Mouse (Mus musculus): ENCODE measurements at regions not wholly inside any gene's neighbourhood (a gene's known extent, or its start where the extent isn't known, plus 50 kb on each side); places are given as distances from the start of the nearest gene placed in this dataset.

DNA sequence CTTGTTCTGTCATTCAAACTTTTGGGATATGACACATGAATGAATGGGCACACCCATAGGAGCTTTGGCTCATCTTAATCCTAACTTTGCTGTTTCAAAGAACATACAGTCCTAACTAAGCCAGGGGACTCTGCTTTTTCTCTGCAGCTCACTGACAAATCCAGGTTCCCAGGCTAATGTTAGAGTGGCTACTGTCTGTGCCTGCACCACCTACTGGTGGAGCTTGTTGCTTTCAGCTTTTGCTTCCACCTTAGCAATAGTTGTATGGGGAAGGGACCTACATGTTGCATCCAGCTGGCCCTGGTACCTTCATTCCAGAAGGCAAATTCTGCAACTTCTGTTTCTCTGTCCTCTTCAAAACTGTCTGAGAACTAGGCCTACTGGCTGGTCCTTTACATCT lies 566.8 kb upstream of the Castor2 start:
- Histone ChIP-seq H3K4me1 (replicated peaks) (no peaks in the 10 kb centered on the region), H3K27me3 (ENCODE audit: insufficient read depth, poor library complexity, severe bottlenecking) (no peaks in the 10 kb centered on the region), H3K27ac (no peak overlapping the region), H3K36me3 (no peaks in the 10 kb centered on the region), H3K4me3 (no peak overlapping the region), H3K9me3 (no peaks in the 10 kb centered on the region)
- DNase-seq (ENCODE audit: low spot score), result no peak

GRCm38 (mm10) chr5:133505661-133506060 lies 593.9 kb upstream of the Castor2 start:
- Histone ChIP-seq H3K9me3 (no peaks in the 10 kb centered on the region), H3K36me3 (no peaks in the 10 kb centered on the region), H3K4me3 (no peak overlapping the region), H3K27me3 (ENCODE audit: insufficient read depth, poor library complexity, severe bottlenecking) (no peaks in the 10 kb centered on the region), H3K4me1 (replicated peaks) (no peaks in the 10 kb centered on the region), H3K27ac (no peak overlapping the region)
- no peak for DNase-seq (ENCODE audit: low spot score)
- WGBS, result 61% methylated on average over 2 of the region's 2 CpGs

DNA sequence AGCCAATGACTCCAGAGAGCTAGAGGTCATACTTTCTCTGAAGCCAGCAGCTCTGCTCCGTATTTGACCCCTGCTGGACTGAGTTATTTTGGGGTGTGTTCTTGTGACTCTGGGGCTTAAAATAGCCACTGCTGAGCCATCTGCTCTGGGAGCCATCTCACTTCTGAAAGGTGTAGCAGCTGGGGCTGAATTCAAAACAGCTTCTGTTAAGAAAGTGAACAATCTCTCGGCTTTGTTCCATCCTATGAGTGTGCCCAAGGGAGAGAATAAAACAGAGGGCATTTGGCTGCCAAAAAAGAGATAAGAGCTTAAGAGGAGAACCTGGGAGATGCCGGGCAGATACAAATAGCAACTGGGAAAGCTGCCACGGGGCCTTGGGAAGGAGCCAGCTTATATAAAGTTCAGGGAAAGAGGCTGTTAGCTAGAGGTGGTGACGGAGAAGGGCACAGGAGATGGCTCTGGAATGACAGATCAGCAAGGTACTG lies 611.7 kb upstream of the Castor2 start:
- Histone ChIP-seq H3K27me3 (ENCODE audit: insufficient read depth, poor library complexity, severe bottlenecking) (no peaks in the 10 kb centered on the region), H3K36me3 (no peaks in the 10 kb centered on the region), H3K9me3 (no peaks in the 10 kb centered on the region), H3K27ac (no peak overlapping the region), H3K4me1 (replicated peaks) (peaks cover 4% of the 10 kb centered on the region), H3K4me3 (no peak overlapping the region)
- no peak for DNase-seq (ENCODE audit: low spot score)
- WGBS, result 57% methylated on average over 5 of the region's 5 CpGs

DNA sequence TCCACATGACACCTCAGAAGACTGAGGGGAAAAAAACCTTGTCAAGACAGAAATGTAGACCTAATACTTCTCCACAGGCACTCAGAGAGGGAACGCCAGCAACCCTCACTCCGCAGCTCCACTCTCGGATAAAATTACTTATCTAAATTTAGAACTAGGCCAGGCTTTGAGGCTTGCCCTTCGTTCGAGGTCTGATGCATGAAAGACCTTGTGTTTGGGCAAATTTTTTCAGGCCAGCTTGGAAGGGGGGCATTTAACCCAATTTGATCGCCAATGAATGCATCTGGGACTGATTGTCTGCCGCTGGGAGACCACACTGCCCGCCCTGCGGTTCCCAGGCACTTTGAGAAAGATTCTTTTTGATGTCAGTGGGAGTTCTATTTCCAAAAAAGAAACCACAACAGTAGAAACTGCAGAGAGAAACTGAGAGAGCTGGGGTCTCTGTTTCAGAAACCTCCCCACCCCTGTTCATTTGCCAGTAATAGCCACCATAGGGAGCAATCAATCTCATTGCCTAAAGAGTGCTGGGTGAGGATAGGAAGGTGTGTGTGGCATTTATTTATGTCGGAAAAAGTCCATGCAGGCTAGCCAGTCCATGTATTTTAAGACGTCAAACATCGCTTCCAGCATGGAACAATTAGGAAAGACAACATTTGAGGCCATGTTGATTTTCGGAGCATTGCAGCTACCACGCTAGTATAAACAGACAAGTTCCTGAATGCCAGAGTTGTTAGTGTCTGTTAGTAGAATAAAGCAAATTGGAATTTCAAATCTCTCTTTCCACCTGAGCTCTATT lies 617.0 kb upstream of the Castor2 start:
- WGBS, result 37% methylated on average over 14 of the region's 14 CpGs
- no peak overlapping the region for H3K4me3 ChIP-seq
- H3K36me3 ChIP-seq, result no peaks in the 10 kb centered on the region
- peaks cover 18% of the 10 kb centered on the region for H3K4me1 ChIP-seq (replicated peaks)
- H3K27ac ChIP-seq, result no peak overlapping the region
- no peaks in the 10 kb centered on the region for H3K9me3 ChIP-seq
- H3K27me3 ChIP-seq (ENCODE audit: insufficient read depth, poor library complexity, severe bottlenecking), result no peaks in the 10 kb centered on the region
- peak; percentile 53 for DNase-seq (ENCODE audit: low spot score)

- Histone ChIP-seq H3K4me1 (replicated peaks) (peaks cover 18% of the 10 kb centered on the region), H3K27me3 (ENCODE audit: insufficient read depth, poor library complexity, severe bottlenecking) (no peaks in the 10 kb centered on the region), H3K9me3 (no peaks in the 10 kb centered on the region), H3K36me3 (no peaks in the 10 kb centered on the region), H3K4me3 (no peak overlapping the region), H3K27ac (no peak overlapping the region)
- DNase-seq (ENCODE audit: low spot score), result no peak
- WGBS, result 94% methylated on average over 6 of the region's 6 CpGs
Observed at GRCm38 (mm10) chr5:133479205-133479604, 620.3 kb upstream of the Castor2 start.

GRCm38 (mm10) chr5:133453349-133454049 lies 646.0 kb upstream of the Castor2 start:
- Histone ChIP-seq H3K36me3 (no peaks in the 10 kb centered on the region), H3K27me3 (ENCODE audit: insufficient read depth, poor library complexity, severe bottlenecking) (no peaks in the 10 kb centered on the region), H3K27ac (no peak overlapping the region; the same call in 1 of the 2 replicates), H3K4me3 (no peak overlapping the region), H3K4me1 (replicated peaks) (0 out of 2 replicates have a peak, but pooled peaks cover 9% of the 10 kb centered on the region), H3K9me3 (no peaks in the 10 kb centered on the region)
- no peak for DNase-seq (ENCODE audit: low spot score)
- 68% methylated on average over 7 of the region's 7 CpGs for WGBS

DNA sequence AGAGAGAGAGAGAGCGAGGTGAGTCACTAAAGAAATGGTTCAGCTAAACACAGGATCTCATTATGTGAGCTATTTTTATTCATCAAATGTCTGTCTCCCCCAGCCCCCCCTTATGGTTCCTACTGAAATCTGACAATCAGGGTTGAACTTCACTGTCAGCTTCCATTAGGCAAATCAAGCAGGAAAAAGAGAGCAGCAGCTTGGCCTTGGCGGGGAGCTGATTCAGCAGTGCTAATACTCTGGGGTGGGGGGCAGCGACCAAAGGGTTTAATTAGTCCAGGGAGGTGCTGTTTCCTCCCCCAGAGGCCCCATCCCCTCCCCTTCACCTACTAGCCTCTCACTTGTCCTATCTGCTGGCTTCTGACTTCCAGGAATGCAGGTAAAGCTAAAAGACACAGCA lies 649.6 kb upstream of the Castor2 start:
- no peak overlapping the region for H3K27ac ChIP-seq
- H3K4me1 ChIP-seq (replicated peaks), result 0 out of 2 replicates have a peak, but pooled peaks cover 9% of the 10 kb centered on the region
- no peaks in the 10 kb centered on the region for H3K9me3 ChIP-seq
- no peak for DNase-seq (ENCODE audit: low spot score)
- no peaks in the 10 kb centered on the region for H3K36me3 ChIP-seq
- H3K4me3 ChIP-seq, result no peak overlapping the region
- 72% methylated on average over 3 of the region's 3 CpGs for WGBS
- no peaks in the 10 kb centered on the region for H3K27me3 ChIP-seq (ENCODE audit: insufficient read depth, poor library complexity, severe bottlenecking)

DNA sequence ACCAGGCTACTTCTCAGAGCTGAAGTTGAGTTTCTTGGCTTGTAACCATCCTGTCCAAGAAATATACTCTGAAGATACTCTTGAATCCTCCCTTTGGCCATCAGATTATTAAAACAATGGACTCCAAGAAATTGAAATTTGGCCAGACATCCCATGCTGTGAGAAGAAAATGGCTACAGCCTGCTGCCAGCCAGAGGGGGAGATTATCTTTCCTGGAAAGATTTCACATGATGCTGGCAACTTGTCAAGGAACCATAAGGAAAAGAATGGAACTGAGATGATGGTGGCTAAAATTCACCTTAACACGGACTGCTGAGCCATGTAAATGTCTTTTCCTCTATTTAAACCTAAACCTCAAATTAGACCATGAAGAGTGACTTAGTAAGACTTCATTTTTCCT lies 698.7 kb upstream of the Castor2 start:
- Histone ChIP-seq H3K9me3 (no peaks in the 10 kb centered on the region), H3K4me1 (replicated peaks) (no peaks in the 10 kb centered on the region), H3K36me3 (no peaks in the 10 kb centered on the region), H3K4me3 (no peak overlapping the region), H3K27me3 (ENCODE audit: insufficient read depth, poor library complexity, severe bottlenecking) (no peaks in the 10 kb centered on the region), H3K27ac (no peak overlapping the region)
- DNase-seq (ENCODE audit: low spot score), result no peak
- WGBS, result 70% methylated on average over 1 of the region's 1 CpGs

GRCm38 (mm10) chr5:133389896-133390295 lies 709.6 kb upstream of the Castor2 start:
- WGBS, result 84% methylated on average over 4 of the region's 4 CpGs
- H3K4me3 ChIP-seq, result no peak overlapping the region
- DNase-seq (ENCODE audit: low spot score), result no peak
- H3K27ac ChIP-seq, result no peak overlapping the region
- no peaks in the 10 kb centered on the region for H3K27me3 ChIP-seq (ENCODE audit: insufficient read depth, poor library complexity, severe bottlenecking)
- peaks cover 11% of the 10 kb centered on the region for H3K4me1 ChIP-seq (replicated peaks)
- peaks cover 8% of the 10 kb centered on the region; the same call in 1 of the 2 replicates for H3K9me3 ChIP-seq
- no peaks in the 10 kb centered on the region for H3K36me3 ChIP-seq

- H3K27ac ChIP-seq, result no peak overlapping the region
- no peak for DNase-seq (ENCODE audit: low spot score)
- H3K4me1 ChIP-seq (replicated peaks), result peaks cover 12% of the 10 kb centered on the region
- H3K4me3 ChIP-seq, result no peak overlapping the region
- no peaks in the 10 kb centered on the region for H3K36me3 ChIP-seq
- 85% methylated on average over 6 of the region's 6 CpGs for WGBS
- H3K9me3 ChIP-seq, result peaks cover 8% of the 10 kb centered on the region; the same call in 1 of the 2 replicates
- H3K27me3 ChIP-seq (ENCODE audit: insufficient read depth, poor library complexity, severe bottlenecking), result no peaks in the 10 kb centered on the region
Observed at GRCm38 (mm10) chr5:133389023-133389840, 710.3 kb upstream of the Castor2 start.

GRCm38 (mm10) chr5:133385374-133386349 lies 713.8 kb upstream of the Castor2 start:
- Histone ChIP-seq H3K36me3 (no peaks in the 10 kb centered on the region), H3K27me3 (ENCODE audit: insufficient read depth, poor library complexity, severe bottlenecking) (no peaks in the 10 kb centered on the region), H3K27ac (no peak overlapping the region), H3K4me3 (no peak overlapping the region), H3K9me3 (no peaks in the 10 kb centered on the region), H3K4me1 (replicated peaks) (peaks cover 12% of the 10 kb centered on the region)
- peak; percentile 7 for DNase-seq (ENCODE audit: low spot score)
- 63% methylated on average over 10 of the region's 10 CpGs for WGBS

DNA sequence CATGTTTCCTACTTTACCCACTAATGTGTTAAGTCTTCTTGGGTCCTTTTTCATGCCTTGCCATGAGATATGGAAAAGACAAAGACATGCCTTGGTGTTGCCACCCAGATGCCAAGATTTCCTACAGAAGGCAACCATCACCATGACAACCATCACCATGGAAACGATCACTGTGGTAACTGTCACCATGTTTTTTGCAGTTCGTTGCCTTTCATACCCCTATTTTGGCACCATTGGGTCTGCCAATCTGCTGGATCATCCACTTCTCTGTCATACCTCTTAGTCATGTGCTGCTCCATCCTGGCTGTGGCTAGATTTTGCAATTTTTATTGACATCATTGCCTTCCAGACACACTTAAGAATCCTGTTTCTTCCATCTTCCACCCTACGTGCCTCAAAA lies 733.7 kb upstream of the Castor2 start:
- H3K4me1 ChIP-seq (replicated peaks), result peaks cover 7% of the 10 kb centered on the region; the same call in 1 of the 2 replicates
- no peaks in the 10 kb centered on the region for H3K9me3 ChIP-seq
- no peak overlapping the region for H3K4me3 ChIP-seq
- H3K27ac ChIP-seq, result no peak overlapping the region
- DNase-seq (ENCODE audit: low spot score), result peak; percentile 51
- H3K27me3 ChIP-seq (ENCODE audit: insufficient read depth, poor library complexity, severe bottlenecking), result no peaks in the 10 kb centered on the region
- WGBS, result 69% methylated on average over 3 of the region's 3 CpGs
- H3K36me3 ChIP-seq, result no peaks in the 10 kb centered on the region

All from hindbrain, embryonic 10.5 days (tissue).